Mouse (Mus musculus): Measurements from ENCODE around the gene Dcdc2b.

DNA sequence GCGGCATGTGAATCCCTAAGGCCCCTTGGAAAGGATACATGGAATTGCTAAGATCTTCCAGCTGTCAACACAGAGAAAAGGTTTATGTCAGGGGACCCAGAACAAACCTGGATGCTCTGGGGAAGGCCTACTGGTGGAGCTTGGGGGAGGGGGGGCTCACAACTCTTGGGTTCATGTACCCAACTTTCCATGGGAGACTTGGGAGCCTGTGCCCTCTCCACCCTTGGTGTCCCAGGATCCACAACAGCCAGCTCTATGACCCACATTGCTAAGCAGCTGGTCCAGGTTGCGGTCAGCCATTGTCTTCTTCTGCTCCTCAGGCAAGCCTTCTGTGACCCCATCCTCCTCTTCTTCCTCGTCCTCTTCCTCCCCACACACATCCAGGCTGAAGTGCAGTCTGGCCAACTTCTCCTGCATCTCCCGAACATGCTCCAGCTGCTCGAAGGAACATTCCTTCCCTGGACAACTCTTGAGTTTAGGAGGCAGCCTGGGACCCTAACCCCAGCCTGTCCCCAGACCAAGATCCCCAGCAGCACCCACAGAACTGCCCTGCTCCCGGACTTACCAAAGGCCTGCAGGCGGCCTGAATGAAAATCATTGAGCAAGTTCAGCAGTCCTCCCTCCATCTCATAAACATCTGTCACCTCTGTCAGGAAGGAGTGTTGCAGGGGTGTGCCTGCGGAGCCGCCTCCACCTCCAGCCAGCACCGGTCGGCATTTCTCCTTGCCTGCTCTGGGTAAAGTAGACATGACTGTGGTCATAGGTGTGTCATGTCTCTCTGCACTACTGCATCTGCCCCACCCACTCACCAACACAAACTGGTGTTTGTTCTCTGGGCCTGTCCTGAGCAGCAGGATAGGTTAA is 6.6 kb upstream of the Dcdc2b start:
- TF ChIP-seq CTCF (IDR thresholded peaks at IDR 0.05; ENCODE audit: control insufficient read depth, insufficient read depth, insufficient read length) (no peak), MYOG (IDR thresholded peaks at IDR 0.05; ENCODE audit: control insufficient read depth, extremely low read depth, insufficient read length) (no peak), MYOD1 (IDR thresholded peaks at IDR 0.05; ENCODE audit: control insufficient read depth, insufficient read length, low read depth) (no peak), MAX (IDR thresholded peaks at IDR 0.05) (no peak)

All from C2C12 (cell line).